Mouse (Mus musculus) heart, embryonic 14.5 days (tissue): ENCODE measurements around the gene Hbp1. TPM values are rescaled to one million over a fixed set of nuclear protein-coding genes. Genes with fewer than 3 reads are reported as not detected.

Experiments used
- ATAC-seq: fragments of 200-750 bp; cut with Nextera tagmentation; 2 replicates; pipeline ENCODE4 v1.8.0; 2017; ENCODE audit warnings: low read depth, moderate TSS enrichment; ENCODE audit not compliant: insufficient number of reproducible peaks, insufficient read depth, low FRiP score
- H3K27ac ChIP-seq, 2 experiments: fragments of 200-500 bp in 1 of 2; fragments of 300-500 bp in 1 of 2; sonication (generic) in 1 of 2; replicated peaks in 1 of 2; 2 replicates each; pipeline ENCODE4 v1.5.1; 2012 to 2014; ENCODE audit warnings: low read depth in 2 of 2, low read length in 2 of 2, control low read depth in 1 of 2, mild to moderate bottlenecking in 1 of 2, mixed read lengths in 1 of 2; ENCODE audit not compliant: control insufficient read depth in 1 of 2, insufficient read depth in 1 of 2
- H3K27me3 ChIP-seq: fragments of 300-500 bp; sonication (generic); 2 replicates; pipeline ENCODE4 v1.6.1; 2014; ENCODE audit warnings: mild to moderate bottlenecking, low read length, control low read depth; ENCODE audit not compliant: control insufficient read depth, insufficient read depth
- H3K36me3 ChIP-seq: fragments of 300-500 bp; sonication (generic); 2 replicates; pipeline ENCODE4 v1.6.1; 2014; ENCODE audit warnings: mild to moderate bottlenecking, control low read depth, low read length, mixed read lengths; ENCODE audit not compliant: control insufficient read depth, insufficient read depth
- H3K4me1 ChIP-seq, 2 experiments: fragments of 200-500 bp in 1 of 2; fragments of 300-500 bp in 1 of 2; sonication (generic) in 1 of 2; 2 replicates each; pipeline ENCODE4 v1.6.1; 2012 to 2014; ENCODE audit warnings: low read length in 2 of 2, control low read depth in 1 of 2, mixed read lengths in 1 of 2; ENCODE audit not compliant: control insufficient read depth in 2 of 2, insufficient read depth in 2 of 2
- H3K4me2 ChIP-seq: fragments of 300-500 bp; sonication (generic); 2 replicates; pipeline ENCODE4 v1.6.1; 2014; ENCODE audit warnings: mild to moderate bottlenecking, low read length
- H3K4me3 ChIP-seq, 2 experiments: fragments of 200-500 bp in 1 of 2; fragments of 300-500 bp in 1 of 2; sonication (generic) in 1 of 2; 2 replicates each; pipeline ENCODE4 v1.5.1; 2012 to 2014; ENCODE audit warnings: low read length in 2 of 2, mild to moderate bottlenecking in 2 of 2, control low read depth in 1 of 2, low read depth in 1 of 2, moderate library complexity in 1 of 2; ENCODE audit not compliant: control insufficient read depth in 1 of 2, insufficient read depth in 1 of 2
- H3K9ac ChIP-seq: fragments of 300-500 bp; sonication (generic); 2 replicates; pipeline ENCODE4 v1.6.1; 2014; ENCODE audit warnings: mild to moderate bottlenecking, low read length
- H3K9me3 ChIP-seq: fragments of 300-500 bp; sonication (generic); 2 replicates; pipeline ENCODE4 v1.6.1; 2016; ENCODE audit warnings: low read length, control low read depth; ENCODE audit not compliant: control insufficient read depth
- WGBS: fragments of 180-500 bp; shearing (Covaris S2); extraction: QIAGEN DNeasy Blood & Tissue Kit; methylation state at CpG from one replicate; pipeline ENCODE4 v1.1.7; 2014; 5-methylcytosine and 5-hydroxymethylcytosine counted together
- polyA plus RNA-seq: library from polyadenylated mRNA; unstranded; fragments of >200 nt; fragmentation: Nextera tagmentation; extraction: Ambion mirVana; gene quantifications from 2 replicates; pipeline ENCODE4 v1.2.1, GENCODE M21; 2014

The Hbp1 gene
- polyA plus RNA-seq, 1 experiment from 2014 or later: 138 TPM

GRCm38 (mm10) chr12:31925343-31925742 is 25.0 kb downstream of the Hbp1 start:
- Histone ChIP-seq H3K4me1 (no peaks in the 10 kb centered on the region), H3K4me2 (no peak overlapping the region), H3K9me3 (no peaks in the 10 kb centered on the region), H3K27me3 (no peaks in the 10 kb centered on the region), H3K4me3 (no peak overlapping the region), H3K36me3 (peaks cover 82% of the 10 kb centered on the region), H3K9ac (no peak overlapping the region), H3K27ac (no peak overlapping the region)
- WGBS: 85% methylated on average over 6 of the region's 6 CpGs
- ATAC-seq: no peak

DNA sequence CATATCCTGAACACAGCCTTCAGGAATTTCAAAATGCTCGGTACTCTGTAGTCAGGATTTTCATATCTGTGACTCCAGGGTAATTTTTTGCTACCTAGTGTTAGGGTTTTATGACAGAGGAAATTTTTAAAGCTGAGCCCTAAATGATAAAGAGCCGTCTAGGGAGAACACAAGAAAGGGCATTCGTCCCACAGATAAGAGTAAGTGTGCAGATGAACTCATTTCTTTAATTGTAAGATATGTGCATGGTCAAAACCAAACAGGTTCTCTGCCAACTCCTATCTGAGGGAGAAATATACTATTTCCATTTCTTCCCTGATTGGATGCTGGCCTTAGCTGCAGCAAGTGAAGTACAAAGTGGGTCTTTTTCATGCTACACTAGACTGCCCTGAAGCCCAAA is 26.2 kb downstream of the Hbp1 start:
- no peak for ATAC-seq
- peaks cover 81% of the 10 kb centered on the region for H3K36me3 ChIP-seq

DNA sequence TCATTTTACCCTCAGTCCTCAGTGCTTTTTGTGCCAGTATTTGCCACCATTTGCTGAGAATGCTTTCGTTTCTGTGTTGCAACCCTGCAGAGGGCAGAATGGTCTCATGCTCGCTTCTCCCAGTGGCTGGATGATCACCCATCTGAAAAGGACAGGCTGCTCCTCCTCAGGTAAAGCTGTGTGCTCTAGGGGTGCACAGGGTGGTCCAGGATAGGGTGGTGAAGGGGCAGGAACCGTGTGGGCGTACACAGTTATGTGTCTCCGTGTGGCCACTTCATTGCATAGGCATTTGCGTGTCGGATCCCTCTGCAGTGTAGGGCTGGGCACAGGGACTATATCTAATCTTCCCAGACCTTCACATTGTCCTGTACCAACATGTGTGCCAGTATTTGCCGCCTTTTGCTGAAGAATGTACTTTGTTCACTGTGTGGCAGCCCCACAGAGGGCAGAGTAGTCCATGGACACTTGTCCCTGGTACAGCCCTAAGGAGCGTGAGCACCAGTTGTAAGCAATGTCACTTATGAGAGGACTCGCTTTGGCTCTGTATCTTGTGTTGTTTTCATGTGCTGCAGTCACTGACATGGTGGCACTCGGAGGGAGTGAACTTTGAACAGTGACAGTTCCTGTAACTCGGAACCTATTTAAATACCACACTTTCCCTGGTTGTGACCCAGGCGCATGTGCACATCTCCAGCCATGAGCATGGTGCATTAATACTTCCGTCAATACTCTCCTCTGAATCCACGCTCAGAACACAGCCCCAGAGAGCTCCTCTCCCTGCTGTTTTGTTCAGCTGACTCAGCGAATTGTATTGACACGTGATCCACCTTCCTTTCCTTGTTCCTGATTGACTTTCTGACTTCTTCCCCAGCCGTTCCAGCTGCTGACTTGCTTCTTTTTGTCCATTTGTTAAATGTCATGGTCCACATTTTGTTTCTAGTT is 29.6 kb downstream of the Hbp1 start:
- Histone ChIP-seq H3K27me3 (no peaks in the 10 kb centered on the region), H3K27ac (no peak overlapping the region), H3K36me3 (peaks cover 50% of the 10 kb centered on the region), H3K4me2 (no peak overlapping the region), H3K9ac (no peak overlapping the region), H3K4me3 (no peak overlapping the region), H3K4me1 (peaks cover 6 to 13% of the 10 kb centered on the region in 2 experiments), H3K9me3 (no peaks in the 10 kb centered on the region)
- no peak for ATAC-seq
- WGBS: 85% methylated on average over 18 of the region's 18 CpGs

More for the DNA sequence above, 26.2 kb downstream of the Hbp1 start:
- Histone ChIP-seq H3K4me2 (no peak overlapping the region), H3K4me3 (no peak overlapping the region), H3K9ac (no peak overlapping the region), H3K9me3 (no peaks in the 10 kb centered on the region), H3K27me3 (no peaks in the 10 kb centered on the region), H3K4me1 (no peaks in the 10 kb centered on the region), H3K27ac (no peak overlapping the region)
- 72% methylated on average over 3 of the region's 3 CpGs for WGBS

- peak overlapping the region; percentile 34; the same call in 1 of the 2 replicates for H3K9ac ChIP-seq
- no peaks in the 10 kb centered on the region for H3K27me3 ChIP-seq
- H3K4me1 ChIP-seq: peaks cover 9 to 16% of the 10 kb centered on the region in 2 experiments
- H3K36me3 ChIP-seq: peaks cover 31% of the 10 kb centered on the region; the same call in 1 of the 2 replicates
- H3K9me3 ChIP-seq: no peaks in the 10 kb centered on the region
- peak overlapping the region; percentile 77 to 85 for H3K27ac ChIP-seq
- no peak overlapping the region for H3K4me3 ChIP-seq
- H3K4me2 ChIP-seq: no peak overlapping the region
- peak; percentile 74 for ATAC-seq
- 30% methylated on average over 5 of the region's 5 CpGs for WGBS
Observed at GRCm38 (mm10) chr12:31917245-31917644, 33.1 kb downstream of the Hbp1 start.

DNA sequence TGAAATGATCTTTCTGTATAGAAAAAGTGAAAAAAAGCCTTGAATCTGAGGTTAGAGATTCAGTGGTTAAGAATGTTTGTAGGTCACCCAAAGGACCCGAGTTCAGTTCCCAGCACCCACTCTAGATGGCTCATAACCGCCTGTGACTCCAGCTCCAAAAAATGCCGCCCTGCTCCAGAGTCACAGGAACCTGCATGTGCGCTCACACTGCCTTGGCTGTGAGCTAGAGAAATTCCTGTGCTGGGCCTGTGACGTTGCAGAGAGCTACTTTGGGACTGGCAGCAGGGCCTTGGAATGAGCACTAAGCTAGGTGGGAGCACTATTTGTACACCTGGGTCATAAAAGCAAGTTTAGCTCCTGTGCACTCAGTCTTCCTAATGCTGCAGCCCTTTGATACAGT is 33.6 kb downstream of the Hbp1 start:
- Histone ChIP-seq H3K36me3 (peaks cover 26% of the 10 kb centered on the region; the same call in 1 of the 2 replicates), H3K4me2 (no peak overlapping the region), H3K9ac (no peak overlapping the region), H3K27ac (peak overlapping the region; percentile 77 to 85), H3K4me1 (peaks cover 9 to 16% of the 10 kb centered on the region in 2 experiments), H3K27me3 (no peaks in the 10 kb centered on the region), H3K4me3 (no peak overlapping the region), H3K9me3 (no peaks in the 10 kb centered on the region)
- WGBS: 86% methylated on average over 5 of the region's 5 CpGs
- no peak for ATAC-seq

DNA sequence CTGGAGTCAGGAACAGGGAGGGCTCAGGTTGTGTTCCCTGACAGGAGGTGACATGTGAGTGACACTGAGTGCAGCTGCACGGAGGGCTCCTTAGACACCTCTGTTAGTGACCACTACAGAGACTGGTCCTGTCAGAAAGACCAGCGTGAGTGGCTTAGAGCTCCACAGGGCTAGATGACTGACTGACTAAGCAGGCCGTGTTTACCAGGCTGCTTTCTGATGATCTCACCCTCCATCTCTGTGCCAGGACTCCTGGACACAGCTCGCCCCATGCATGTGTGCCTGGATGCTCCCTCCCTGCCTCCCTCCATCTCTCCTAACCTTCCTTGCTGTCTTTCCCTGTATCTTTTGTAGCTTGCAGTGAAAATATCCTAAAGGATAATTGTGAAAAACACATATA is 36.7 kb downstream of the Hbp1 start:
- H3K27ac ChIP-seq: peak overlapping the region in 1 of 2 experiments; percentile 50; a peak in 1 of 4 replicates
- ATAC-seq: 0 out of 2 replicates have a peak, but pooled peaks have one; percentile 41

GRCm38 (mm10) chr12:31912966-31913551 is 37.3 kb downstream of the Hbp1 start:
- H3K4me3 ChIP-seq: no peak overlapping the region

More for the DNA sequence above, 36.7 kb downstream of the Hbp1 start:
- Histone ChIP-seq H3K9me3 (no peaks in the 10 kb centered on the region), H3K4me1 (peaks cover 9 to 16% of the 10 kb centered on the region in 2 experiments), H3K27me3 (no peaks in the 10 kb centered on the region), H3K4me2 (no peak overlapping the region), H3K9ac (no peak overlapping the region), H3K4me3 (no peak overlapping the region), H3K36me3 (peaks cover 7% of the 10 kb centered on the region; the same call in 1 of the 2 replicates)
- WGBS: 27% methylated on average over 4 of the region's 4 CpGs

More at GRCm38 (mm10) chr12:31912966-31913551, 37.3 kb downstream of the Hbp1 start:
- no peaks in the 10 kb centered on the region for H3K9me3 ChIP-seq
- H3K27ac ChIP-seq: 0 out of 4 replicates have a peak overlapping the region, but pooled peaks of 1 of the 2 experiments have one; percentile 50
- H3K9ac ChIP-seq: no peak overlapping the region
- H3K36me3 ChIP-seq: peaks cover 4% of the 10 kb centered on the region; the same call in 1 of the 2 replicates
- peaks cover 9 to 16% of the 10 kb centered on the region in 2 experiments for H3K4me1 ChIP-seq
- H3K27me3 ChIP-seq: no peaks in the 10 kb centered on the region
- 79% methylated on average over 6 of the region's 6 CpGs for WGBS
- no peak overlapping the region for H3K4me2 ChIP-seq
- no peak for ATAC-seq
